Mouse (Mus musculus): ENCODE data around the gene Klhdc1. TPM values are rescaled to one million over a fixed set of nuclear protein-coding genes. Genes with fewer than 3 reads are reported as not detected.

Klhdc1 gene
- polyA plus RNA-seq, 1 experiment, result 8.1 TPM

DNA sequence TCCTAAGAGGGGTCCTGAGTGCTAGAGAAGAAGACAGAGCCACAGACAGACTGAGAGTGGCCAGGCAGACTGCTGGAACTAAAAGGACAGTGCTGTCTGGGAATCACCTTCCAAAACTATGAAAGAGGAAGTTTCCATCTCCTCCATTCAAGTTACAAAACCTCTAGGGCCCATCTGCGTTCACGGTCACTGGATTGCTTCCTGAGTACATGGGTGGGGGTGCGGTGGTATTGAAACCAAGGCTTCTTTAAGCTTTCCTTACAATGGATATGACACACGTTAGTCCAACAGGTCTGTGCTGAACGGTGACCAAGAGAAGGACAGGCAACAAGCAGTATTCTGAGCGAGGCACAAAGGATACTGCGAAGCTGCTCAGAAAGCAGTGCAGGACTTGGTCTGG lies 26.6 kb upstream of the Klhdc1 start:
- H3K27me3 ChIP-seq (ENCODE audit: control insufficient read depth, insufficient read depth, insufficient read length), result no peaks in the 10 kb centered on the region
- peaks cover 3% of the 10 kb centered on the region for H3K36me3 ChIP-seq (ENCODE audit: control insufficient read depth, insufficient read depth)
- no peaks in the 10 kb centered on the region for H3K79me2 ChIP-seq (ENCODE audit: control insufficient read depth, insufficient read depth)
- H3ac ChIP-seq (ENCODE audit: control insufficient read depth, insufficient read length), result no peak overlapping the region
- H3K4me3 ChIP-seq, result no peak overlapping the region
- no peak for TF ChIP-seq POLR2A (IDR thresholded peaks at IDR 0.05; ENCODE audit: insufficient read length, low read depth)
- TF ChIP-seq USF1 (IDR thresholded peaks at IDR 0.05; ENCODE audit: low read depth), result no peak
- no peak for TF ChIP-seq TCF3 (IDR thresholded peaks at IDR 0.05; ENCODE audit: insufficient read length, low read depth)
- no peak for TF ChIP-seq CEBPB (IDR thresholded peaks at IDR 0.05; ENCODE audit: insufficient read depth, poor library complexity, severe bottlenecking)
- no peak for TF ChIP-seq POLR2AphosphoS2 (IDR thresholded peaks at IDR 0.05; ENCODE audit: insufficient read length, low read depth)
- TF ChIP-seq REST (IDR thresholded peaks at IDR 0.05; ENCODE audit: insufficient read depth, insufficient read length), result no peak
- no peak for TF ChIP-seq MAX (IDR thresholded peaks at IDR 0.05; ENCODE audit: low read depth)
- no peak for TF ChIP-seq TCF12 (IDR thresholded peaks at IDR 0.05; ENCODE audit: insufficient read depth, poor library complexity, severe bottlenecking)
- no peak for TF ChIP-seq MYOD1 (IDR thresholded peaks at IDR 0.05; ENCODE audit: control insufficient read depth in 1 of 3, insufficient read length in 2 of 3, low read depth in 2 of 3)
- no peak for TF ChIP-seq MYOG (IDR thresholded peaks at IDR 0.05; ENCODE audit: control insufficient read depth in 1 of 3, insufficient read depth in 1 of 3, insufficient read length in 2 of 3, low read depth in 2 of 3)
- no peak for TF ChIP-seq SRF (IDR thresholded peaks at IDR 0.05; ENCODE audit: control insufficient read depth, insufficient read length, low read depth)
- no peak for TF ChIP-seq E2F4 (IDR thresholded peaks at IDR 0.05; ENCODE audit: insufficient read depth)
- H3K4me2 ChIP-seq (ENCODE audit: low read depth), result no peak overlapping the region

DNA sequence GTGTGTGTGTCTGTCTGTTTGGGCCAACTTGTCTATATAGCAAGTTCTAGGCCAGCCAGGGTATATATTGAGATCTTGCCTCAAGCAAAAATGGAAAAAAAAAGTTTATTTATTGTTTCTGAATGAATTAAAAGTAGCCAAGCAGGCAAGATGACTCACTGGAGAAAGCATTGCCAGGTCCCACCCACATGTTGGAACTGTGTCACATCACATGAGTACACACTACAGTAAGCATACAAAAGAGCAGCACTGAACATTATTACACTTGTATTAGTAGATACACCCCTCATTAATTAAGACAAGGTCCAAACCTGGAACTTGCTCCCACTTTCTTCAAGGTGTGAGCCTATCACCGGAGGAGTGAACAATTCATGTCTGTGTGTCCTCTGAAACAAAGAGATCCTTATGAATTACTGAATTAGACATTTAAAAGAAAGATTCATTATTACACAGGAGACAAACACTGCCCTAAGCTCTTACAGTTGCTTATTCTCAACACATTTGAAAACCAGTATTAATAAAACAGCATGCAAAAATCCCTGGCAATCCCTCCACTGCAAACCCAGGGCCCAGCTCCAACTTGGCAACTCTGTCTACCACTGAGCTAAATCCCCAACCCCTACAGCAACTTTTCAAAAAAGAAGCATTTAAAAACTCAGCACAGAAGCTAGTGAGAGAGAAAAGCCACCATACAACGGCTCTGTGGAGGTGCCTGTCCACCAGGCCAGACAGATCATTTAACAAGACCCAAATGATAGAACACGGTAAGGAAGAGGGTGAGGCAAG lies 25.8 kb upstream of the Klhdc1 start:
- no peaks in the 10 kb centered on the region for H3K27me3 ChIP-seq (ENCODE audit: control insufficient read depth, insufficient read depth, insufficient read length)
- TF ChIP-seq POLR2A (IDR thresholded peaks at IDR 0.05; ENCODE audit: insufficient read length, low read depth) (no peak), CEBPB (IDR thresholded peaks at IDR 0.05; ENCODE audit: insufficient read depth, poor library complexity, severe bottlenecking) (no peak), USF1 (IDR thresholded peaks at IDR 0.05; ENCODE audit: low read depth) (no peak), SRF (IDR thresholded peaks at IDR 0.05; ENCODE audit: control insufficient read depth, insufficient read length, low read depth) (no peak)
- no peak overlapping the region for H3ac ChIP-seq (ENCODE audit: control insufficient read depth, insufficient read length)
- H3K4me3 ChIP-seq, result no peak overlapping the region
- no peak overlapping the region for H3K4me2 ChIP-seq (ENCODE audit: low read depth)
- H3K79me2 ChIP-seq (ENCODE audit: control insufficient read depth, insufficient read depth), result no peaks in the 10 kb centered on the region
- peaks cover 3% of the 10 kb centered on the region for H3K36me3 ChIP-seq (ENCODE audit: control insufficient read depth, insufficient read depth)

DNA sequence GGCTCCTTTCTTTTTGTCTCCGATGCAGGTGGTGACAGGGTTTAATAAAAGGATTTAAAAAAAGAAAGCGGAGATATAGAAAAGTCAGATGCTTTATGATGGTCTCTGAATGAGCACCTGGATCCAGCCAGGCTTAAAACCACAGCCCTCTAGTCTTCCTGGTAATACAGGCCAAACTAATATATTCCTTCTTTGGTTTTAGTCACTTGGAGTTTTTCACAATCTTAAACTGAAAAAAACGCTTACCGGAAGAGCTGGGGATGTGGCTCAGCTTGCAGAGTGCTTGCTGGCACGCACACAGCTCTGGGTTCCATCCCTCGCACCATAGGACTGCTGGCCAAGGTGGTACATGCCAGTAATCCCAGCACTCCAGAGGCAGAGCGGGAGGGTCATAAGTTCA lies 24.4 kb upstream of the Klhdc1 start:
- H3K36me3 ChIP-seq (ENCODE audit: control insufficient read depth, insufficient read depth), result peaks cover 3% of the 10 kb centered on the region
- no peak overlapping the region for H3K4me2 ChIP-seq (ENCODE audit: low read depth)
- H3K27me3 ChIP-seq (ENCODE audit: control insufficient read depth, insufficient read depth, insufficient read length), result no peaks in the 10 kb centered on the region
- no peaks in the 10 kb centered on the region for H3K79me2 ChIP-seq (ENCODE audit: control insufficient read depth, insufficient read depth)
- H3K4me3 ChIP-seq, result no peak overlapping the region
- H3ac ChIP-seq (ENCODE audit: control insufficient read depth, insufficient read length), result no peak overlapping the region
- TF ChIP-seq MYOG (IDR thresholded peaks at IDR 0.05; ENCODE audit: control insufficient read depth in 1 of 3, insufficient read depth in 1 of 3, insufficient read length in 2 of 3, low read depth in 2 of 3) (no peak), POLR2A (IDR thresholded peaks at IDR 0.05; ENCODE audit: insufficient read length, low read depth) (no peak), POLR2AphosphoS2 (IDR thresholded peaks at IDR 0.05; ENCODE audit: insufficient read length, low read depth) (no peak)

DNA sequence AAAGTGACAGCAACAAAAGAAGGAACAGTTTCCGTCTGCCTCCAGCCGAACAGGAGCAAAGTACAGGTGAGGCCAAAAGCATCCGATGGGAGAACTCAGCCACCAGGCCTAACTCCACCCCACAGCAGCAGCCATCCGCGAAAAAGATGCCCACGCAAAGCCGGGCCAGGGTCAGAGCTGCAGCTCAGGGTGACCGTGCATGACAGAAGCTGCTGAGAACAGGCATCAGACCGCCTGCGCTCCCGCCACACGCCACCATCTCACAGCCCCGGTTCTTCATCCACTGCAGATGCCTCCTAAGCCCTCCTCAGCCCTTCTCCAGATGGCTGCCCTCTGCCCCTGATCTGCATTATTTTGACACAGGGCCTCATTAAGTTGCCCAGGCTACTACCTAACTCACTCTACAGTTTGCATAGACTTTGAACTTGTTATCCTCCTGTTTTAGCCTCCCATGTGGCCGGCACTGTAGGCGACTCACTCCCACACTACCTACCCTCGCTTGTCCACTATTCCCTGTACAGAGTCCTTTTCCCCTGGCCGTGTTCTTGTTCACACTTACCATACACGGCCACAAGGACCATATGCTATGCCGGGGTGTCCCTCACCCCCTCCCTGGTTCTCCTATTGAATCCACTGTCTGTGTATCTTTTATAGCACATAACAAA lies 20.2 kb upstream of the Klhdc1 start:
- Histone ChIP-seq H3ac (ENCODE audit: control insufficient read depth, insufficient read length) (no peak overlapping the region), H3K27me3 (ENCODE audit: control insufficient read depth, insufficient read depth, insufficient read length) (no peaks in the 10 kb centered on the region), H3K79me2 (ENCODE audit: control insufficient read depth, insufficient read depth) (no peaks in the 10 kb centered on the region), H3K4me2 (ENCODE audit: low read depth) (no peak overlapping the region), H3K36me3 (ENCODE audit: control insufficient read depth, insufficient read depth) (peaks cover 3% of the 10 kb centered on the region), H3K4me3 (no peak overlapping the region)
- TF ChIP-seq E2F4 (IDR thresholded peaks at IDR 0.05; ENCODE audit: insufficient read depth) (no peak), CEBPB (IDR thresholded peaks at IDR 0.05; ENCODE audit: insufficient read depth, poor library complexity, severe bottlenecking) (no peak), MYOG (IDR thresholded peaks at IDR 0.05; ENCODE audit: control insufficient read depth in 1 of 3, insufficient read depth in 1 of 3, insufficient read length in 2 of 3, low read depth in 2 of 3) (no peak), POLR2A (IDR thresholded peaks at IDR 0.05; ENCODE audit: insufficient read length, low read depth) (no peak), MYOD1 (IDR thresholded peaks at IDR 0.05; ENCODE audit: control insufficient read depth in 1 of 3, insufficient read length in 2 of 3, low read depth in 2 of 3) (no peak), REST (IDR thresholded peaks at IDR 0.05; ENCODE audit: insufficient read depth, insufficient read length) (no peak), TCF3 (IDR thresholded peaks at IDR 0.05; ENCODE audit: insufficient read length, low read depth) (no peak), TCF12 (IDR thresholded peaks at IDR 0.05; ENCODE audit: insufficient read depth, poor library complexity, severe bottlenecking) (no peak), SRF (IDR thresholded peaks at IDR 0.05; ENCODE audit: control insufficient read depth, insufficient read length, low read depth) (no peak), POLR2AphosphoS2 (IDR thresholded peaks at IDR 0.05; ENCODE audit: insufficient read length, low read depth) (no peak)

Measured in myocyte (in vitro differentiated cells).